Mouse (Mus musculus): Measurements from ENCODE around the gene Stbd1. TPM values are rescaled to one million over a fixed set of nuclear protein-coding genes. Genes with fewer than 3 reads are reported as not detected.

Stbd1 gene
- total RNA-seq, 2 experiments from 2014 or later = 38.4 to 40.8 TPM

GRCm38 (mm10) chr5:92634916-92635315, 32.1 kb downstream of the Stbd1 start:
- DNase-seq (ENCODE audit: low spot score) = no peak

- DNase-seq (ENCODE audit: low spot score) = no peak
Measured at GRCm38 (mm10) chr5:92635891-92636290, 33.0 kb downstream of the Stbd1 start.

GRCm38 (mm10) chr5:92640861-92641260, 38.0 kb downstream of the Stbd1 start:
- DNase-seq (ENCODE audit: low spot score) = no peak

Other genes with a start within 250 kb of the Stbd1 start
- gene Nup54, start 167.8 kb upstream of the Stbd1 start, total RNA-seq (2021) = 10 to 100 TPM; 11.5 to 12.0 TPM
- gene Scarb2, start 96.2 kb upstream of the Stbd1 start, total RNA-seq (2021) = 10 to 100 TPM; 69.6 to 72.5 TPM
- gene Fam47e, start 48.0 kb upstream of the Stbd1 start, total RNA-seq (2021) = not detected
- 1 to 10 TPM in 1 of 2 experiments, under 1 TPM in 1; 0.43 to 1.2 TPM for gene Ccdc158, start 72.2 kb downstream of the Stbd1 start, total RNA-seq (2021)
- 1 to 10 TPM in 1 of 2 experiments, under 1 TPM in 1; 0.50 to 1.6 TPM for gene Shroom3, start 80.4 kb downstream of the Stbd1 start, total RNA-seq (2021)

Data from gastrocnemius, adult 18-20 months (tissue).